Mouse (Mus musculus): Measurements from ENCODE around the gene Vdac2. TPM values are rescaled to one million over a fixed set of nuclear protein-coding genes. Genes with fewer than 3 reads are reported as not detected.

Gene Vdac2
- polyA plus RNA-seq, 2 experiments, result 80.9 to 126 TPM

DNA sequence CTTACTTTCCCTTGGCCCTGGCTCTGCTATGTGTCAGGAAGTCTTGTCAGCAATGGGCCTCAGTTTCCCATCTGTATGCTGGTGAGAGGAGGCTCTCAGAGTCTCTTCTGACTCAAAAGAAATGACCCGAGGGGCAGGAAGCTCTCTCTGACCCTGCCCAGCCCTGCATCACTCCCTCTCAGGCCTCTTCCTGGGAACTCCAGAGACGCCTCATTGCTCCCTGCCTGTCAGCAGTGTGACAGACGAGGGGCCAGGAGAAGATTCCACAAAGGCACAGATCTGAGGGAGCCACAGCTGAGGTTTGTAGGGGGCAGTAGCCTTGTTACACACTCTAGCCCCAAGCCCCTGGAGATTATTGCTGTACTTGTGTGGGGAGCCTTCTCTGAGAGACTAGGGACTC lies 30.9 kb downstream of the Vdac2 start:
- H3K4me3 ChIP-seq (ENCODE audit: insufficient read depth in 1 of 2, low read depth in 2 of 2, low read length in 2 of 2), result no peak overlapping the region
- TF ChIP-seq CTCF (IDR thresholded peaks at IDR 0.05; ENCODE audit: low read depth) (no peak), EP300 (IDR thresholded peaks at IDR 0.05; ENCODE audit: low read depth) (no peak)
- no peak overlapping the region for H3K9ac ChIP-seq (replicated peaks)
- ATAC-seq (ENCODE audit: insufficient read depth) (no peak), DNase-seq (ENCODE audit: low read depth in 3 of 3, low spot score in 3 of 3) (no peak)
- H3K27me3 ChIP-seq (ENCODE audit: control insufficient read depth, insufficient read depth, low read length), result no peaks in the 10 kb centered on the region
- WGBS (ENCODE audit: insufficient replicate concordance), result 52% methylated on average over 3 of the region's 3 CpGs
- no peaks in the 10 kb centered on the region for H3K36me3 ChIP-seq (replicated peaks; ENCODE audit: control insufficient read depth, insufficient read depth, low read depth)
- peaks cover 22 to 35% of the 10 kb centered on the region in 2 experiments for H3K4me1 ChIP-seq (replicated peaks; ENCODE audit: control insufficient read depth in 2 of 2, insufficient read depth in 2 of 2, low read length in 1 of 2)
- no peak overlapping the region for H3K4me2 ChIP-seq (ENCODE audit: low read depth)
- H3K9me3 ChIP-seq (ENCODE audit: control insufficient read depth, low read length), result no peaks in the 10 kb centered on the region
- H3K27ac ChIP-seq, result no peak overlapping the region

DNA sequence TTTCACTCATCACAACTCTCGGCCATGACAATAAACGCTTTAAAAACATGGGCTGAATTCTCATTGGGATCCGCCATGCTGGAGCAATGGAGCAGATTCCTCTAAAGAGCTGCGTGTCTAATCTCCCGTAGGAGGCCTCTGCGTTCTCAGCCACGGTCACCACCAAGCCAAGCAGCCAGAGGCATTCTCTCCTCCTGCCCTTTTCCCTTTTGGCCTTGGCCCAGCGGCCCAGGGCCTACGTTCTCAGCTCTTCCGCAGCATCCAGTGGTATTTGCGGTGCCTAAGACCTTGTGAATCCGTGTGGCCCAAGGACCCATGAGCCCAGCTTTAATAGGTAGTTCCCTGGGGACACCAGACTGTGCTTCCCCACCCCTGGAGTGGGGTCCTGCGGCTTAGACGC lies 31.8 kb downstream of the Vdac2 start:
- no peak for TF ChIP-seq CTCF (IDR thresholded peaks at IDR 0.05; ENCODE audit: low read depth)
- no peak for TF ChIP-seq EP300 (IDR thresholded peaks at IDR 0.05; ENCODE audit: low read depth)
- Histone ChIP-seq H3K27me3 (ENCODE audit: control insufficient read depth, insufficient read depth, low read length) (no peaks in the 10 kb centered on the region), H3K27ac (no peak overlapping the region), H3K4me2 (ENCODE audit: low read depth) (no peak overlapping the region), H3K4me3 (ENCODE audit: insufficient read depth in 1 of 2, low read depth in 2 of 2, low read length in 2 of 2) (no peak overlapping the region), H3K9me3 (ENCODE audit: control insufficient read depth, low read length) (no peaks in the 10 kb centered on the region), H3K9ac (replicated peaks) (no peak overlapping the region), H3K4me1 (replicated peaks; ENCODE audit: control insufficient read depth in 2 of 2, insufficient read depth in 2 of 2, low read length in 1 of 2) (peaks cover 14 to 26% of the 10 kb centered on the region in 2 experiments), H3K36me3 (replicated peaks; ENCODE audit: control insufficient read depth, insufficient read depth, low read depth) (no peaks in the 10 kb centered on the region)
- no peak for ATAC-seq (ENCODE audit: insufficient read depth)
- DNase-seq (ENCODE audit: low read depth in 3 of 3, low spot score in 3 of 3), result no peak
- WGBS (ENCODE audit: insufficient replicate concordance), result 80% methylated on average over 14 of the region's 14 CpGs

DNA sequence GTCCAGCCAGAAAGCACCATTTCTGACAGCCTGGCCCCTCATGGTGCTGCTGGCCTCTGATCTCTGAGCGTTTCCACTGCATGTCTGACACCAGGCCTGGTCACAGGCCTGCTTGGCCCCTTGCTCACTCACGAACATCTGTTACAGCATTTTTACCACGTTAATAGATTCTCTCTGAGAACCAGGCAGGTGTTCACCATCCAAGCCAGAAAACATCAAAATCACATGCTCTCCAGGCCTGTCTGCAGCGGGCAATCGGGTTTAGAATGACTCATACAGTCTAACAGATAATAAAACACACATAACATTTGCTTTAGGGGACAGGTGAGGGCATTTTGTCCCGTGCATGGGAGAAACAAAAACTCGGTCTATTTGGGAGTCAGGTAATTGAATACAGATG lies 41.3 kb downstream of the Vdac2 start:
- DNase-seq (ENCODE audit: low read depth in 3 of 3, low spot score in 3 of 3) (no peak), ATAC-seq (ENCODE audit: insufficient read depth) (no peak)
- no peaks in the 10 kb centered on the region for H3K36me3 ChIP-seq (replicated peaks; ENCODE audit: control insufficient read depth, insufficient read depth, low read depth)
- no peaks in the 10 kb centered on the region for H3K9me3 ChIP-seq (ENCODE audit: control insufficient read depth, low read length)
- H3K4me3 ChIP-seq (ENCODE audit: insufficient read depth in 1 of 2, low read depth in 2 of 2, low read length in 2 of 2), result no peak overlapping the region
- no peak overlapping the region for H3K9ac ChIP-seq (replicated peaks)
- no peak overlapping the region for H3K27ac ChIP-seq
- H3K27me3 ChIP-seq (ENCODE audit: control insufficient read depth, insufficient read depth, low read length), result no peaks in the 10 kb centered on the region
- no peaks in the 10 kb centered on the region for H3K4me1 ChIP-seq (replicated peaks; ENCODE audit: control insufficient read depth in 2 of 2, insufficient read depth in 2 of 2, low read length in 1 of 2)
- no peak overlapping the region for H3K4me2 ChIP-seq (ENCODE audit: low read depth)
- WGBS (ENCODE audit: insufficient replicate concordance), result 56% methylated on average over 7 of the region's 7 CpGs
- TF ChIP-seq EP300 (IDR thresholded peaks at IDR 0.05; ENCODE audit: low read depth) (no peak), CTCF (IDR thresholded peaks at IDR 0.05; ENCODE audit: low read depth) (no peak)

DNA sequence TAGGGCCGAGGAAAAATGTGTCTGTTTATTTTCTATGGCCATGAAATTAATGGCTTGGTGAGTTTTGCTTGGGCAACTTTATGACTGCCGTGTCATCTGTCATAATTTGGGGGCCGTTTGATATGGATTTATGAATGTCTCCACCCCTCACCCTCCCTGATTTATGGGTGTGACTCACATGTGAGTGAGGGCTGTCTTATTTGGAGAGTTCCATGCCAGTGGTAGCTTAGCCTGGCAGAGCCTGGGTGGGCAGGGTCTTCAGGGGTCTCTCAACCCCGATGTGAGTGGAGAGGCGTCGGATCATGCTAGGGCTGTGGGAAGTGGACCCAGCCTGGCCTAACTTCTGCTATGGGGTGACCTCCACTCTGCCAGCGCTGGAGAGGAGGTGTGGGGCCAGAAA lies 41.8 kb downstream of the Vdac2 start:
- Histone ChIP-seq H3K27me3 (ENCODE audit: control insufficient read depth, insufficient read depth, low read length) (no peaks in the 10 kb centered on the region), H3K9ac (replicated peaks) (no peak overlapping the region), H3K9me3 (ENCODE audit: control insufficient read depth, low read length) (no peaks in the 10 kb centered on the region), H3K4me1 (replicated peaks; ENCODE audit: control insufficient read depth in 2 of 2, insufficient read depth in 2 of 2, low read length in 1 of 2) (no peaks in the 10 kb centered on the region), H3K4me2 (ENCODE audit: low read depth) (no peak overlapping the region), H3K4me3 (ENCODE audit: insufficient read depth in 1 of 2, low read depth in 2 of 2, low read length in 2 of 2) (no peak overlapping the region), H3K36me3 (replicated peaks; ENCODE audit: control insufficient read depth, insufficient read depth, low read depth) (no peaks in the 10 kb centered on the region), H3K27ac (no peak overlapping the region)
- no peak for ATAC-seq (ENCODE audit: insufficient read depth)
- TF ChIP-seq EP300 (IDR thresholded peaks at IDR 0.05; ENCODE audit: low read depth), result no peak
- no peak for TF ChIP-seq CTCF (IDR thresholded peaks at IDR 0.05; ENCODE audit: low read depth)
- 64% methylated on average over 7 of the region's 7 CpGs for WGBS (ENCODE audit: insufficient replicate concordance)
- DNase-seq (ENCODE audit: low read depth in 3 of 3, low spot score in 3 of 3), result no peak

DNA sequence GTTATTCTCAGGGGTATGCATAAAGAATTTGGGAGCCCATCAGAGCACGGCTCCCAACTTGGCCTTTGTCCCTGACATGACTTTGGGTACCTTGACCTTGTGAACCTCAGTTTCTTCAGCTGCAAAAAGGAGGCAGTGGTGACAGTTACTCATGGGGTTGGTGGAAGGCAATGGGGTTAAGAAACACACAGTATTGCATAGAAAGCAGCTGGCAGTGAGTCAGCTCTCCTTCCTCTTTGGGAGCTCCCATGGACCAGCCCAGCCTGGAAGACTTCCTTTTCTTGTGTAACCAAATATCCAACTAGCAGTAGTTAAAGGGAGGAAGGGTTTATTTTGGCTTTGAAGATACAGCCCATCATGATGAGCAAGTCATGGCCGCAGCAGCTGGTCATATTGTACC lies 65.4 kb downstream of the Vdac2 start:
- no peaks in the 10 kb centered on the region for H3K36me3 ChIP-seq (replicated peaks; ENCODE audit: control insufficient read depth, insufficient read depth, low read depth)
- H3K27me3 ChIP-seq (ENCODE audit: control insufficient read depth, insufficient read depth, low read length), result no peaks in the 10 kb centered on the region
- no peak overlapping the region for H3K27ac ChIP-seq
- H3K9me3 ChIP-seq (ENCODE audit: control insufficient read depth, low read length), result no peaks in the 10 kb centered on the region
- ATAC-seq (ENCODE audit: insufficient read depth) (no peak), DNase-seq (ENCODE audit: low read depth in 3 of 3, low spot score in 3 of 3) (peak in 1 of 3 experiments; percentile 10)
- no peak overlapping the region for H3K4me3 ChIP-seq (ENCODE audit: insufficient read depth in 1 of 2, low read depth in 2 of 2, low read length in 2 of 2)
- H3K4me2 ChIP-seq (ENCODE audit: low read depth), result no peak overlapping the region
- H3K4me1 ChIP-seq (replicated peaks; ENCODE audit: control insufficient read depth in 2 of 2, insufficient read depth in 2 of 2, low read length in 1 of 2), result no peaks in the 10 kb centered on the region
- 55% methylated on average over 2 of the region's 2 CpGs for WGBS (ENCODE audit: insufficient replicate concordance)
- TF ChIP-seq EP300 (IDR thresholded peaks at IDR 0.05; ENCODE audit: low read depth) (no peak), CTCF (IDR thresholded peaks at IDR 0.05; ENCODE audit: low read depth) (no peak)
- H3K9ac ChIP-seq (replicated peaks), result no peak overlapping the region
